Mouse (Mus musculus) left cerebral cortex, adult 2 months (tissue): ENCODE measurements at regions not wholly inside any gene's neighbourhood (a gene's known extent, or its start where the extent isn't known, plus 50 kb on each side); places are given as distances from the start of the nearest gene placed in this dataset.
A peak's percentile ranks its signal among the peaks of the same experiment; 100 is the strongest.
"Not testable (repeated sequence)": the region's sequence is repeated elsewhere in the genome, so short reads cannot be mapped to it uniquely, and the experiment has no call there.

Experiments
- DNase-seq, 2 experiments: peaks; one replicate each; pipeline ENCODE4 v3.0.0; 2021 to 2022; ENCODE audit warnings: low spot score in 2 of 2, mixed read lengths in 1 of 2; ENCODE audit errors: extremely low spot score in 1 of 2
- H3K27ac ChIP-seq: fragments of 200-600 bp; 2 replicates; pipeline ENCODE4 v1.8.1; 2022
- H3K4me3 ChIP-seq: fragments of 200-600 bp; 2 replicates; pipeline ENCODE4 v1.8.1; 2022
- CTCF ChIP-seq: fragments of 200-600 bp; IDR thresholded peaks from 2 replicates; pipeline ENCODE4 v1.8.1; 2022; ENCODE audit warnings: antibody characterized with exemption, mild to moderate bottlenecking, moderate library complexity
- intact Hi-C: fragments of 180-260 bp; cut with DNase I; formaldehyde crosslinking; loops from one replicate; pipeline ENCODE4 v1.15.1; 2025

GRCm38 (mm10) chr5:109842186-109842978 is 80.8 kb upstream of the Gm15446 start:
- H3K27ac ChIP-seq, intact Hi-C loops, H3K4me3 ChIP-seq, DNase-seq: not testable (repeated sequence)

GRCm38 (mm10) chr5:109844236-109844635 is 79.0 kb upstream of the Gm15446 start:
- H3K4me3 ChIP-seq, intact Hi-C loops, H3K27ac ChIP-seq, DNase-seq: not testable (repeated sequence)

GRCm38 (mm10) chr5:109844753-109845186 is 78.4 kb upstream of the Gm15446 start:
- intact Hi-C loops, result no loop called here
- no peak for DNase-seq

GRCm38 (mm10) chr5:109851225-109851624 is 72.0 kb upstream of the Gm15446 start:
- not testable (repeated sequence) for H3K4me3 ChIP-seq, DNase-seq, H3K27ac ChIP-seq
- intact Hi-C loops, result loop anchor here (10.0 kb wide), 1 partner anchor 214 kb away; no protein-coding TSS in a partner anchor

More at GRCm38 (mm10) chr5:109844753-109845186, 78.4 kb upstream of the Gm15446 start:
- TF ChIP-seq CTCF, result no peak
- Histone ChIP-seq H3K27ac (no peak overlapping the region), H3K4me3 (no peak overlapping the region)

- TF ChIP-seq CTCF, result no peak
- intact Hi-C loops, result no loop called here
- Histone ChIP-seq H3K4me3 (no peak overlapping the region), H3K27ac (no peak overlapping the region)
- no peak for DNase-seq
Observed at GRCm38 (mm10) chr5:109860402-109860801, 62.8 kb upstream of the Gm15446 start.

- DNase-seq, intact Hi-C loops, H3K4me3 ChIP-seq, H3K27ac ChIP-seq: not testable (repeated sequence)
Observed at GRCm38 (mm10) chr5:109864517-109864916, 58.7 kb upstream of the Gm15446 start.

- Histone ChIP-seq H3K27ac (no peak overlapping the region; the same call in 1 of the 2 replicates), H3K4me3 (no peak overlapping the region)
Observed at GRCm38 (mm10) chr5:109865628-109866027, 57.6 kb upstream of the Gm15446 start.

GRCm38 (mm10) chr5:109866337-109867126 is 56.7 kb upstream of the Gm15446 start:
- H3K27ac ChIP-seq, result peak overlapping the region; percentile 83
- peak overlapping the region; percentile 69 for H3K4me3 ChIP-seq
- peak; percentile 77 to 86 for DNase-seq
- no peak; the same call in 1 of the 2 replicates for TF ChIP-seq CTCF
- intact Hi-C loops, result loop anchor here (5.0 kb wide), 1 partner anchor 174 kb away; the partner anchor contains the start of gene 5430403G16Rik

More at GRCm38 (mm10) chr5:109865628-109866027, 57.6 kb upstream of the Gm15446 start:
- no peak for TF ChIP-seq CTCF
- no peak for DNase-seq
- intact Hi-C loops, result loop anchor here (5.0 kb wide), 1 partner anchor 173 kb away; the partner anchor contains the start of gene 5430403G16Rik

- H3K27ac ChIP-seq, result not testable (repeated sequence)
- intact Hi-C loops, result loop anchor here (5.0 kb wide), 1 partner anchor 175 kb away; the partner anchor contains the start of gene 5430403G16Rik
Observed at GRCm38 (mm10) chr5:109867221-109867620, 56.0 kb upstream of the Gm15446 start.

More at GRCm38 (mm10) chr5:109867221-109867620, 56.0 kb upstream of the Gm15446 start:
- DNase-seq, result not testable (repeated sequence)
- H3K4me3 ChIP-seq, result peak overlapping the region; percentile 69
